Mouse (Mus musculus): ENCODE results near the gene Luzp1. TPM values are rescaled to one million over a fixed set of nuclear protein-coding genes. Genes with fewer than 3 reads are reported as not detected.

Luzp1 gene
- polyA plus RNA-seq, 1 experiment from 2014 or later: 150 TPM

GRCm38 (mm10) chr4:136602568-136602967 lies 133.0 kb downstream of the Luzp1 start, which contains the start of gene Kdm1a:
TSS of gene Kdm1a (minus strand) at chr4:136602723.
- H3K27ac ChIP-seq (replicated peaks): peak within 1 kb of the TSS; percentile 98
- WGBS: under 1% methylated on average over 45 of the region's 45 CpGs
- H3K4me3 ChIP-seq: peak within 1 kb of the TSS; percentile 99
- no peaks in the 10 kb centered on the region for H3K9me3 ChIP-seq
- peaks cover 15% of the 10 kb centered on the region for H3K4me1 ChIP-seq
- peak; percentile 97 for DNase-seq (ENCODE audit: low spot score)
- H3K27me3 ChIP-seq (replicated peaks; ENCODE audit: low read depth, poor library complexity, severe bottlenecking): no peaks in the 10 kb centered on the region
- H3K36me3 ChIP-seq (replicated peaks): peaks cover 24% of the 10 kb centered on the region

Other genes starting within 250 kb of the Luzp1 start
- 0.83 and 0.97 TPM in 2 replicates for gene Tcea3, start 222.0 kb upstream of the Luzp1 start, polyA plus RNA-seq (2016; fragmentation: Nextera tagmentation; extraction: Ambion mirVana)
- 24.2 and 26.2 TPM in 2 replicates for gene Zfp46, start 185.1 kb upstream of the Luzp1 start, polyA plus RNA-seq (2016; fragmentation: Nextera tagmentation; extraction: Ambion mirVana)
- gene Hnrnpr, start 158.8 kb upstream of the Luzp1 start, polyA plus RNA-seq (2016; fragmentation: Nextera tagmentation; extraction: Ambion mirVana): 227 and 246 TPM in 2 replicates
- 0.16 TPM in 2 replicates for gene Htr1d, start 46.2 kb upstream of the Luzp1 start, polyA plus RNA-seq (2016; fragmentation: Nextera tagmentation; extraction: Ambion mirVana)
- 0.14 TPM in 1 of 2 replicates, not detected in the other for gene 6030445D17Rik, start 7.5 kb upstream of the Luzp1 start, polyA plus RNA-seq (2016; fragmentation: Nextera tagmentation; extraction: Ambion mirVana)
- gene Kdm1a, start 133.0 kb downstream of the Luzp1 start, polyA plus RNA-seq (2016; fragmentation: Nextera tagmentation; extraction: Ambion mirVana): 54.2 and 56.1 TPM in 2 replicates
- gene Tex46, start 140.7 kb downstream of the Luzp1 start, polyA plus RNA-seq (2016; fragmentation: Nextera tagmentation; extraction: Ambion mirVana): not detected in 2 replicates
- not detected in 2 replicates for gene Lactbl1, start 152.9 kb downstream of the Luzp1 start, polyA plus RNA-seq (2016; fragmentation: Nextera tagmentation; extraction: Ambion mirVana)